Mouse (Mus musculus): Measurements from ENCODE around the gene Gm5728.
"Not testable (repeated sequence)": the region's sequence is repeated elsewhere in the genome, so short reads cannot be mapped to it uniquely, and the experiment has no call there.

Gm5728 gene

GRCm38 (mm10) chr7:20375310-20375709, at the start of gene Gm5728:
Gene Gm5728, minus strand, starts transcription at chr7:20375410.
- DNase-seq = not testable (repeated sequence)

DNA sequence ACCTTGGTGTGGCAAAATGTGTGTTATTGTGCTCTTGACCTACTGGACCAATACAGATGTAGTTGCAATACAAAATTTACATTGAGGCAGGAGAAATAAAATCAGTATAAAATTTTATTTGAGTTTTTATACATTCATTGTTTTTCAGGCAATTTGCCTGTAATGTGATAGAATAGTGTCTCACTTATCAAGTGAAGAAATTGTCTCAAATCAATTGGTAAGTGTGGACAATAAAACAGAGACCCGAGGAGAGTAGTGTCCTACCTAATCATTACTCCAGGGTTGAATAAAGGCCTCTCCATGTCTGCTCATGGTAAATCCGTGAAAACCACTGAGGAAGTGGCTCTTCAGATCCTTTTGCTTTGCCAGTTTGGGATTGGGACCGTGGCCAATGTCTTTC, 42.4 kb upstream of the Gm5728 start, which contains the start of gene Vmn1r100:
TSS of gene Vmn1r100 (plus strand) at position 301 of the 400 bp plus-strand sequence.
- DNase-seq = not testable (repeated sequence)

- DNase-seq = not testable (repeated sequence)
These were observed 41.2 kb downstream of the Gm5728 start, which contains the start of gene Gm4133 for GRCm38 (mm10) chr7:20333965-20334364. Gene Gm4133, minus strand, starts transcription at chr7:20334065.

All from cerebellum, adult 18-20 months (tissue).